Mouse (Mus musculus) lung, adult 18-20 months (tissue): ENCODE results near the gene Phb2.

ENCODE experiments used
- DNase-seq, 2 experiments: peaks; one replicate each; pipeline ENCODE4 v3.0.0; 2022; ENCODE audit warnings: mixed read lengths in 2 of 2

Gene Phb2

DNA sequence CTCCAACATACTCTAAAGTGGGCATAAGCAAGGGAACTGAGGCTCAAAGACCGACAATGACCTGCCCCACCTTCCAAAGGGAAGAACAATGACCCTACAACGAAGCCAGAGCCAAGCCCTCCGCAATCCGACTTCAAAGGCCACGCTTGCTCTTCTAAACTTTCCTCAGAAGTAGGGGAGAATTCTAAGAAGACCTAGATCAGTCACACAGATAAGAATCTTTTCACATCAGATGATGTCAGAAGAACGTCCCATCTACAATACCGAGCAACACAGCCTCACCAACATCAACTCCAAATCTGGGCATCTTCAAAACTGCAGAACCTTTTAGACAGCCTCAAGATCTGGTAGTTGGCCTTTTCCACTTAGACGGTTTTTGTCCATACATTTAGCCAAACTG lies 38.3 kb downstream of the Phb2 start:
- no peak for DNase-seq

- DNase-seq: no peak
These were observed 41.7 kb downstream of the Phb2 start for GRCm38 (mm10) chr6:124753861-124754260.

- DNase-seq: no peak
These were observed 43.2 kb downstream of the Phb2 start for GRCm38 (mm10) chr6:124755306-124755705.

DNA sequence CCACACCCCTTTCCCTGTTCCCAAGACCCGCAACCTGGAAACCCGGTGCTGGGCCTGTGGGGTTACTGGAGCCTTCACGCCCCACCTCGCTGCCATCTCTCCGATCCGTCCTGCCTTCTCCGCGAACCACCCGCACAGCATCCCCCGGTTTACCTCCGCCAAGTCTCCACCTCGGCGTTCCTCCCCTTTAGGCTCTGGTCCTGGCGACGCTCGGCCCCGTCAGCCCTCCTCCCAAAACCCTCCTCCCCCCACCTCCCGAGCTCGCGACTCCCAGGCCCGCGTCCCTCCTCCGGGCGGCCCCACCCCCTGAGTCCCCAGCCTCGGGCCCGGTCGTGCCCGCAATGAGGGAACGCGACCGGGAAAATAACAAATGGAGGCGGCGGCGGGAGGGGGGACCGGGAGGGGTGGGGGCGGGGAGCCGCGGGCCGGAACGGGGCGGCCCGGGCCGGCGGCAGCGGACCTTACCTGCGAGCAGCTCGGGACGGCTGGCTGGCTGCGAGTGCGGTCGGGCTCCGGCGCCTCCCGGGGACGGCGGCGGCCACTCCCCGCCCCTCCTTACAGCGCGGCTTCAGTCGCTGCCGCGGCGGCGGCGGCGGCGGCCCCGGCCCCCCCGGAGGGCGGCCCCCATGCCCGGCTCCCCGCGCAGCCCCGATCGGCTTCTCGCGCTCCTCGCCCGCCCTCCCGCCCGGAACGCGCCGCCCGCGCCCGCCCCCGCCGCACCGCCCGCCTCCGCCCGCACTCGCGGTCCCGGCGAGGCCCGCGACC lies 43.9 kb downstream of the Phb2 start, which contains the start of the genes Gm45234 and Atn1:
Gene Gm45234, minus strand, starts transcription at position 191 of the 765 bp plus-strand sequence.
Gene Atn1, minus strand, starts transcription at position 694 of the 765 bp plus-strand sequence.
- DNase-seq: peak; percentile 74 to 84

- peak; percentile 89 to 90 for DNase-seq
These were observed 44.7 kb downstream of the Phb2 start for GRCm38 (mm10) chr6:124756652-124757350.

DNA sequence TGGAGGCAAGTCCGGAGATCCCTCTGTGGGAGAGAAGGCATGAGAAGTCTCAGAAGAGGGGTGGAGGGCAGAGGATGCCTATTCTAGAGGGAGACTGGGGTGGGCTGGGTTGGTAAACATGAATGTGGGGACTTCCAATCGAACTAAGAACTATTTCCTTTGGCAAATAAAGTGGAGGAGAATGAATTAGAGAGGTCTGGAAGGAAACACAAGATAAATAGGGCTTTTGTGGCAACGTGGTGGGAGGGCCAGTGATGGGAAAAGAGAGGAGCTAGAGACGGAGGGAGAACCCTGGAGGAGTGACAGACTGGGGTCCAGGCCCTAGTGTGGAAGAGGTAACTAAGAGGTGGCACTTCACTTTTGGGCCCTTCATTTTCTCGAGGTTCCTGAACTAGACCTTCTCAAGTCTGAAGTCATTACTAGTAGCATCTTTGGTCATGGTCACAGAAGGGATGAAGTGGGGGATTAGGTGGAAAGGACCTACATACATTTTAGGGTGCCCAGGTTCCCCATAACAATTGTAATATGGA lies 45.3 kb downstream of the Phb2 start:
- DNase-seq: no peak

GRCm38 (mm10) chr6:124757909-124758848 lies 46.0 kb downstream of the Phb2 start:
- peak; percentile 34 to 36 for DNase-seq

- DNase-seq: no peak
These were observed 46.7 kb downstream of the Phb2 start for GRCm38 (mm10) chr6:124758849-124759232.

DNA sequence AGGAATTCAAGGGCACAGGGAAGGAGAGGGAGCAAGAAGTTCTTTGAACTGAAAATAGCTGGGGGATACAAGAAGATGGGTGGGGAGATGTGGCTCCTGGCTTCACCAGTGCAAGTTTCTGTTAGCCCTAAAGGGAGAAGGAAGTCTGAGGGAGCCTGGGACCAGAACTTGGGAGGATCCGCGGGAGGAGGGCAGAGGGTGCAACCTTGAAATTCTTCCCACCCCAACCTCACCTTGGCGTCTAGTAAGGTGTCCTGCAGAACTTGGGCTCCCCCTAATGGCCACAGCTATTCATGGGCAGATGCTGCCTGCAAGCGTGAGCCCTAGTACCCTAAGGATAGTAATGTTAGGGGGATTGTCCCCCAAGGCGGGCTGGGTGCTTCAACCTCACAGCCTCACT lies 47.1 kb downstream of the Phb2 start:
- peak; percentile 84 to 91 for DNase-seq

DNA sequence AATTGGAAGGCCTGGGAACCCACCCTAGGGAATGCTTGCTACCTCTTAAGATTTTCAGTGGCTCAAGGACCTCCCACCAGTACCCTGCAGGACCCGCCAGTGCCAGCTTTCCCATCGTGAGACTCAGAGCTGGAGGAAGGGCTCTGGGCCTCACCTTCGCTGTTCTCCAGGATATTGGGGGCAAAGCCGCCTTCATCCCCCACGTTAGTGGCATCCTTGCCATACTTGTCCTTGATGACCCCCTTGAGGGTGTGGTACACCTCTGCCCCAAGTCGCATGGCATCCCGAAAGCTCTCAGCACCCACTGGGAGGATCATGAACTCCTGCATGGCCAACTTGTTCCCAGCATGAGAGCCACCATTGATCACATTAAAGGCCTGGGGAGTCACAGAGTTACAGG lies 53.8 kb downstream of the Phb2 start:
- DNase-seq: no peak
